Mouse (Mus musculus) layer of hippocampus, adult 2 months (tissue): Measurements from ENCODE around the gene Clec11a. TPM values are rescaled to one million over a fixed set of nuclear protein-coding genes. Genes with fewer than 3 reads are reported as not detected.

Experiments used
- DNase-seq, 2 experiments: peaks; one replicate each; pipeline ENCODE4 v3.0.0; 2022; ENCODE audit warnings: low spot score in 2 of 2
- H3K27ac ChIP-seq: fragments of 200-600 bp; 2 replicates; pipeline ENCODE4 v1.8.1; 2022
- H3K4me3 ChIP-seq: fragments of 200-600 bp; 2 replicates; pipeline ENCODE4 v1.8.1; 2022; ENCODE audit warnings: mild to moderate bottlenecking
- CTCF ChIP-seq: fragments of 200-600 bp; conservative IDR thresholded peaks from 2 replicates; pipeline ENCODE4 v1.8.1; 2022; ENCODE audit warnings: antibody characterized with exemption, mild to moderate bottlenecking, moderate library complexity
- long read RNA-seq, 2 experiments: library from polyadenylated mRNA; stranded (forward); transcript quantifications; one replicate each; pipeline ENCODE4 v2.0.0; 2021; ENCODE audit warnings: borderline mapping rate in 2 of 2
- total RNA-seq, 2 experiments: library from RNA; stranded (reverse); gene quantifications; 2 replicates each; pipeline ENCODE4 v1.2.3; 2021

The Clec11a gene
- 1 to 10 TPM; 3.0 to 3.5 TPM for total RNA-seq
- long read RNA-seq, experiment 1, partial matches to known transcripts: 0 of 6 reads
- long read RNA-seq, experiment 1, other reads (novel, unspliced or antisense): 6 of 6 reads
- long read RNA-seq, experiment 2, partial matches to known transcripts: 0 of 8 reads
- long read RNA-seq, experiment 2, other reads (novel, unspliced or antisense): 8 of 8 reads

DNA sequence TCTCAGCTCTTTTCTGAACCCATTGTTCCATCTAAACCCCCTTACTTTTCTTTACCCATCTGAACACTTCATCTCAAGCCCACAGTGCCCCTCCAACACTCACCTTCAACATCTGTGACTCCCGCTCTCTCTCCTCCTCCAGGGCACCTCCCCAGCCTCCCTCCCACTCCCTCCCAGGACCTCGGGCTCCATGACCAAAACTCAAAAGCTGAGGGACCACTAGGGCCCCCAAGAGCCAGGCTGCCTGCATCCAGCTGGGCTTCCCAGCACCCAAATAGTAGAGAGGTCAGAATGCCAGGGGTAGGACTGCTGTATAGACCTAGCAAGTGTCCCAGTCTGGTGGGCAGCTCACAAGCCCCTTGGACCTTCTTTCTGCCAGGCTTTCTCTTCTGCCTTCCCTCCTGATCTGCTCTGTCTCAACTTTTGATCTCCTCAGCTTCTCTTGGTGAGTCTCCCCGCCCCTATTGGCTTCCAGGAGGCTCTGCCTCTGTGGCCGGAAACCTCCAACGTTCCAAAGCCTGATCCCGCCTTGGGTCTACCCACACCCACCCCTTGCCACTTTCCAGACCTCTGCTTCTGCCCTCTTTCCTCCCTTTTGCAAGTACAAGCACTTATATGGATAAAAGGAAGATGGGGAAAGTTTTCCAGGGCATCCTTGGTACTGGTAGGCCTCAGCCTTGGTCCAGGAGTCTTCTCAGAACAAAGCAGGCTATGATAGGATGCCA is at the start of gene Clec11a:
Clec11a (minus strand) TSS at position 387 of the 725 bp plus-strand sequence.
- DNase-seq: no peak
- no peak for TF ChIP-seq CTCF
- peak within 1 kb of the TSS; percentile 85; the same call in 1 of the 2 replicates for H3K4me3 ChIP-seq

DNA sequence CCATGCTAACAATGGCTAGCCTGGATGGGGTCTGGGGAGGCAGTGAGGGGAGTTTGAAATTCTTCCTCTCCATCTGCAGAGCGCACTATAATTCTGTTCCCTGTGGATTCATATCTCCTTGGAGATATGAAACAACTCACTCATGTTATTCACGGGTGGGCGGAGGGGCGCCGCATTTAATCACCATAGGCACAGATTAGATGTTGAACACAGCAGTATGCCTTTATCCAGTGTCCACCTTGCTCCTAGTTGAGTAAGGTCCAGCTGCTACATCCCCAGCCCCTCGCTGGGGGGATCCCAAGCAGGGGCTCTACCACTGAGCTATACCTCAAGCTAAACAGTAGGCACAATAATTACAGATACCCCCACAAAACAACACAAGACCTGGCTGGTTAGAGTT is 48.7 kb upstream of the Clec11a start:
- no peak overlapping the region for H3K4me3 ChIP-seq
- H3K27ac ChIP-seq: peak overlapping the region; percentile 69
- DNase-seq: no peak
- TF ChIP-seq CTCF: no peak

More for the DNA sequence above, at the start of gene Clec11a:
- peak within 1 kb of the TSS; percentile 70 for H3K27ac ChIP-seq

- DNase-seq: no peak
- H3K4me3 ChIP-seq: no peak overlapping the region
- no peak for TF ChIP-seq CTCF
- H3K27ac ChIP-seq: peak overlapping the region; percentile 75
Observed at GRCm38 (mm10) chr7:44353601-44354340, 47.1 kb upstream of the Clec11a start.

DNA sequence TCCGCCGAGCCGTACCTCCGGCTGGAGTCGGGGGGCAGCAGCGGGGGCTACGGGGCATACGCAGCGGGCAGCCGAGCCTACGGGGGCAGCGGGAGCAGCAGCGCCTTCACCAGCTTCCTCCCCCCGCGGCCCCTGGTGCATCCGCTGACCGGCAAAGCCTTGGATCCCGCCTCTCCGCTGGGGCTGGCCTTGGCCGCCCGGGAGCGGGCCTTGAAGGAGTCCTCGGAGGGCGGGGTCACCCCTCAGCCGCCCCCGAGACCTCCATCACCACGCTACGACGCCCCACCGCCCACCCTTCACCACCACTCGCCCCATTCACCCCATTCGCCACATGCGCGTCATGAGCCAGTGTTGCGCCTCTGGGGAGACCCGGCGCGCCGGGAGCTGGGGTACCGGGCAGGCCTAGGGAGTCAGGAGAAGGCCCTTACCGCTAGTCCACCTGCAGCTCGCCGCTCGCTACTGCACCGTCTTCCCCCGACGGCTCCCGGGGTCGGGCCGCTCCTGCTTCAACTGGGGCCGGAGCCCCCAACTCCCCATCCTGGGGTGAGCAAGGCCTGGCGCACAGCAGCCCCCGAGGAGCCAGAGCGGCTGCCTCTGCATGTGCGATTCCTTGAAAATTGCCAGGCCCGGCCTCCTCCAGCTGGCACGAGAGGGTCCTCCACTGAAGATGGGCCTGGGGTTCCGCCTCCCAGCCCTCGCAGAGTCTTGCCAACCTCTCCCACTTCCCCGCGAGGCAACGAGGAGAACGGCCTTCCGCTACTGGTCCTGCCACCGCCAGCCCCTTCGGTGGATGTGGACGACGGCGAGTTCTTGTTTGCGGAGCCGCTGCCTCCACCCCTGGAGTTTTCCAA is 46.3 kb upstream of the Clec11a start:
- H3K27ac ChIP-seq: peak overlapping the region; percentile 75
- 0 out of 2 replicates have a peak, but pooled peaks have one; percentile 4 for TF ChIP-seq CTCF
- peak in 1 of 2 experiments; percentile 21 for DNase-seq
- no peak overlapping the region for H3K4me3 ChIP-seq

GRCm38 (mm10) chr7:44351881-44352749 is 45.4 kb upstream of the Clec11a start:
- Histone ChIP-seq H3K27ac (peak overlapping the region; percentile 75), H3K4me3 (no peak overlapping the region)
- no peak for TF ChIP-seq CTCF
- no peak for DNase-seq

DNA sequence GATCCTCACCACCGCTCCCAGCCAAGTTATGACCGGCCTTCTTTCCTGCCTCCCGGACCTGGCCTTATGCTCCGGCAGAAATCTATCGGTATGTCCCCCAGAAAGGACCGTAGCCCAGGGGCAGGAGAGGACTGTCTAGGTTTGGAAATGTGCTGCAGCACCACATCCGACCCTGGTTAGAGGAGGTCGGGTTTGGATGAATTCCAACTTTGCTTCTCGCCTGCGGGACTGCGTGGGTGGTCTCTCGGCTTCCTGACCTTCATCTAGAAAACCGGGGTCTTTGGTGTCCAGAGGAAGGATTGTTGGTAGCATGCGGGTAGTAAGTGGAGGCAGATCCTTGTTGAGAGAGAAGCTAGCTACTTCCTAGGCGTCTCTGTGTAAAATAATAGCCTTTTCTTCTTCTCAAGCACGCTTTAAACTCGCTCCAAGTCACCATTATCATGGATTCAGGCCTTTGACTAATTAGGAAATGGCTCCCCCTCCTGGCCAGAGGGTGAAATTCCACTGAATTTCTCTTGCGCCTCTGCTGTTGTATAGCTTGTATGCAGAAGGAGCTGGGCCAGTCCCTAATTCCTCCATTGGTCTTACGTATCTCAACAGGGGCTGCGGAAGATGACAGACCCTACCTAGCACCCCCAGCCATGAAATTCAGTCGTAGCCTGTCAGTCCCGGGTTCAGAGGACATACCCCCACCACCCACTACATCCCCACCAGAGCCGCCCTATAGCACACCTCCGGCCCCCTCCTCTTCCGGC is 44.4 kb upstream of the Clec11a start:
- Histone ChIP-seq H3K4me3 (peak overlapping the region; percentile 1; the same call in 1 of the 2 replicates), H3K27ac (peak overlapping the region; percentile 75)

GRCm38 (mm10) chr7:44349043-44349442 is 42.3 kb upstream of the Clec11a start:
- no peak overlapping the region for H3K27ac ChIP-seq
- no peak for TF ChIP-seq CTCF
- H3K4me3 ChIP-seq: no peak overlapping the region
- no peak for DNase-seq

More for the DNA sequence above, 44.4 kb upstream of the Clec11a start:
- peak; percentile 85 to 87 for DNase-seq
- TF ChIP-seq CTCF: peak; percentile 95

GRCm38 (mm10) chr7:44344622-44345021 is 37.9 kb upstream of the Clec11a start:
- Histone ChIP-seq H3K4me3 (no peak overlapping the region), H3K27ac (peak overlapping the region; percentile 57; the same call in 1 of the 2 replicates)
- no peak for TF ChIP-seq CTCF
- DNase-seq: no peak

GRCm38 (mm10) chr7:44343459-44344015 is 36.8 kb upstream of the Clec11a start:
- no peak for TF ChIP-seq CTCF
- peak overlapping the region; percentile 7; the same call in 1 of the 2 replicates for H3K27ac ChIP-seq
- H3K4me3 ChIP-seq: no peak overlapping the region
- no peak for DNase-seq

DNA sequence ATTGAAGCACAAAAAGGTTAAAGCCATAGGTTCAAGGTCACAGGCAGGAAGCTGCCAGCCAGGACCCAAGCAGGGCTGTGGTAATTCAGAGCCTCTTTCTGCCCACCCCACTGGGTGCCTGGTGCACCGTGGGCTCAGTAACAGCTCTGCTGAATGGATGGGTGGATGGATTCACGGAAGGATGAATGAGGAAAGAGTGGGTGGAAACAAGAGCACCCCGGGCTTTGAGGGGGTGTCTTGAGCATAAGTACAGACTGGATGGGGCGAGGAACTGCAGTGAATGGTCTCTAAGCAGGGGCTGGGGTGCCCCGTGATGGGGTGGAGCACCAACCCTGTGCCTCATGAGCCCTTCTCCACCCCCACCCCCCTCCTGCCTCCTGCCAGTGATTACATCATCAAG is 35.0 kb upstream of the Clec11a start:
- H3K27ac ChIP-seq: peak overlapping the region; percentile 57
- no peak overlapping the region for H3K4me3 ChIP-seq
- no peak for TF ChIP-seq CTCF
- DNase-seq: no peak
